ENCODE assay signal across 14 mouse cellular contexts in genomic region chr9:119950434-119950833, GRCm38 (mm10). TPM values are rescaled to one million over a fixed set of nuclear protein-coding genes. Genes with fewer than 3 reads are reported as not detected.
A peak's percentile ranks its signal among the peaks of the same experiment; 100 is the strongest.
DNase-seq lines count a peak whose midpoint lies in the region; ATAC-seq lines count a peak whose summit lies in the region.
"Had no signal": no experiment of that assay in that cellular context is flagged by ENCODE, and none has a peak within 500 bp of the region (broad histone marks: within the 10 kb centered on the region; RNA-seq: fewer than 3 reads in every experiment).

No protein-coding gene starts in this region.

- H3K27me3 ChIP-seq in forebrain, embryonic 15.5 days: no peaks in the 10 kb centered on the region
- no peaks in the 10 kb centered on the region for H3K27me3 ChIP-seq in forebrain, embryonic 10.5 days (ENCODE audit: poor library complexity, severe bottlenecking)
- no peaks in the 10 kb centered on the region for H3K27me3 ChIP-seq in kidney, embryonic 15.5 days
- H3K27me3 ChIP-seq in neural tube, embryonic 11.5 days (ENCODE audit: control insufficient read depth, insufficient read depth, low read length): no peaks in the 10 kb centered on the region
- H3K27me3 ChIP-seq in stomach, embryonic 15.5 days (replicated peaks): no peaks in the 10 kb centered on the region
- no peaks in the 10 kb centered on the region for H3K27me3 ChIP-seq in liver, embryonic 11.5 days (replicated peaks; ENCODE audit: control insufficient read depth, insufficient read depth, low read length)
- H3K27me3 ChIP-seq: midbrain, embryonic 12.5 days had no signal

- no peak for ATAC-seq in forebrain, embryonic 15.5 days (replicated peaks)
- peak; percentile 58; the same call in 1 of the 2 replicates for ATAC-seq in kidney, embryonic 15.5 days (replicated peaks; ENCODE audit: low FRiP score)
- ATAC-seq in neural tube, embryonic 11.5 days (ENCODE audit: insufficient read depth, low FRiP score, low TSS enrichment): no peak
- ATAC-seq in stomach, embryonic 15.5 days (ENCODE audit: insufficient read depth, low FRiP score, low read depth): peak; percentile 36; the same call in 1 of the 2 replicates
- no peak for ATAC-seq in liver, embryonic 11.5 days (replicated peaks; ENCODE audit: low FRiP score)

- no peak overlapping the region for H3K4me3 ChIP-seq in forebrain, embryonic 15.5 days
- no peak overlapping the region for H3K4me3 ChIP-seq in forebrain, embryonic 10.5 days
- no peak overlapping the region for H3K4me3 ChIP-seq in kidney, embryonic 15.5 days (replicated peaks)
- H3K4me3 ChIP-seq in neural tube, embryonic 11.5 days (ENCODE audit: low read depth, low read length): no peak overlapping the region
- no peak overlapping the region for H3K4me3 ChIP-seq in stomach, embryonic 15.5 days (replicated peaks)
- H3K4me3 ChIP-seq in liver, embryonic 11.5 days (ENCODE audit: low read depth, low read length): no peak overlapping the region
- H3K4me3 ChIP-seq: erythroblast, embryonic 14.5 days; midbrain, embryonic 12.5 days had no signal

- H3K27ac ChIP-seq in forebrain, embryonic 15.5 days (replicated peaks): 0 out of 2 replicates have a peak overlapping the region, but pooled peaks have one; percentile 18
- no peak overlapping the region for H3K27ac ChIP-seq in forebrain, embryonic 10.5 days
- no peak overlapping the region for H3K27ac ChIP-seq in kidney, embryonic 15.5 days
- 0 out of 2 replicates have a peak overlapping the region, but pooled peaks have one; percentile 8 for H3K27ac ChIP-seq in neural tube, embryonic 11.5 days (ENCODE audit: low read depth, low read length)
- H3K27ac ChIP-seq in stomach, embryonic 15.5 days: no peak overlapping the region
- H3K27ac ChIP-seq in liver, embryonic 11.5 days (ENCODE audit: low read depth, low read length): no peak overlapping the region
- H3K27ac ChIP-seq: midbrain, embryonic 12.5 days had no signal

- DNase-seq in forebrain, embryonic 10.5 days (ENCODE audit: extremely low spot score, low spot score): no peak
- DNase-seq in kidney, adult 8-10 months: no peak
- DNase-seq in neural tube, embryonic 11.5 days (ENCODE audit: low spot score): no peak
- DNase-seq in neural tube, embryonic 10.5 days (ENCODE audit: extremely low spot score, low spot score): no peak
- DNase-seq in liver, embryonic 11.5 days (ENCODE audit: low spot score): no peak
- DNase-seq: layer of hippocampus, postnatal 36 days; right cerebral cortex, postnatal 4 days had no signal

- WGBS in forebrain, embryonic 15.5 days: 60% methylated on average over 6 of the region's 6 CpGs
- 58% methylated on average over 6 of the region's 6 CpGs for WGBS in forebrain, embryonic 10.5 days
- 26% methylated on average over 6 of the region's 6 CpGs for WGBS in kidney, embryonic 15.5 days
- WGBS in neural tube, embryonic 11.5 days: 60% methylated on average over 6 of the region's 6 CpGs
- 29% methylated on average over 6 of the region's 6 CpGs for WGBS in stomach, embryonic 15.5 days
- 52% methylated on average over 6 of the region's 6 CpGs for WGBS in liver, embryonic 11.5 days

- no peaks in the 10 kb centered on the region for H3K9me3 ChIP-seq in forebrain, embryonic 15.5 days
- H3K9me3 ChIP-seq in forebrain, embryonic 10.5 days: no peaks in the 10 kb centered on the region
- no peaks in the 10 kb centered on the region for H3K9me3 ChIP-seq in kidney, embryonic 15.5 days (replicated peaks)
- no peaks in the 10 kb centered on the region for H3K9me3 ChIP-seq in neural tube, embryonic 11.5 days (ENCODE audit: control insufficient read depth, low read length)
- H3K9me3 ChIP-seq in stomach, embryonic 15.5 days: no peaks in the 10 kb centered on the region
- no peaks in the 10 kb centered on the region for H3K9me3 ChIP-seq in liver, embryonic 11.5 days (ENCODE audit: control insufficient read depth, low read length)
- H3K9me3 ChIP-seq: G1E; midbrain, embryonic 12.5 days had no signal

- no peak overlapping the region for H3K9ac ChIP-seq in forebrain, embryonic 15.5 days (replicated peaks)
- H3K9ac ChIP-seq in kidney, embryonic 15.5 days: no peak overlapping the region
- no peak overlapping the region for H3K9ac ChIP-seq in neural tube, embryonic 11.5 days (ENCODE audit: low read length)
- no peak overlapping the region for H3K9ac ChIP-seq in stomach, embryonic 15.5 days
- H3K9ac ChIP-seq in liver, embryonic 11.5 days (ENCODE audit: low read depth, low read length): no peak overlapping the region
- H3K9ac ChIP-seq: midbrain, embryonic 12.5 days had no signal

- no peak overlapping the region for H3K4me2 ChIP-seq in forebrain, embryonic 15.5 days (replicated peaks)
- H3K4me2 ChIP-seq in kidney, embryonic 15.5 days: no peak overlapping the region
- H3K4me2 ChIP-seq in neural tube, embryonic 11.5 days (ENCODE audit: low read depth): no peak overlapping the region
- no peak overlapping the region for H3K4me2 ChIP-seq in stomach, embryonic 15.5 days
- no peak overlapping the region for H3K4me2 ChIP-seq in liver, embryonic 11.5 days
- H3K4me2 ChIP-seq: midbrain, embryonic 12.5 days had no signal

- peaks cover 9% of the 10 kb centered on the region for H3K4me1 ChIP-seq in forebrain, embryonic 15.5 days
- H3K4me1 ChIP-seq in forebrain, embryonic 10.5 days: no peaks in the 10 kb centered on the region
- peaks cover 12% of the 10 kb centered on the region; the same call in 1 of the 2 replicates for H3K4me1 ChIP-seq in kidney, embryonic 15.5 days
- H3K4me1 ChIP-seq in neural tube, embryonic 11.5 days (ENCODE audit: control insufficient read depth, insufficient read depth, low read length): no peaks in the 10 kb centered on the region
- peaks cover 8% of the 10 kb centered on the region for H3K4me1 ChIP-seq in stomach, embryonic 15.5 days
- no peaks in the 10 kb centered on the region for H3K4me1 ChIP-seq in liver, embryonic 11.5 days (replicated peaks; ENCODE audit: control insufficient read depth, insufficient read depth, low read length)
- H3K4me1 ChIP-seq: midbrain, embryonic 12.5 days had no signal

- H3K36me3 ChIP-seq in forebrain, embryonic 15.5 days: no peaks in the 10 kb centered on the region
- no peaks in the 10 kb centered on the region for H3K36me3 ChIP-seq in forebrain, embryonic 10.5 days (replicated peaks)
- no peaks in the 10 kb centered on the region for H3K36me3 ChIP-seq in kidney, embryonic 15.5 days
- no peaks in the 10 kb centered on the region for H3K36me3 ChIP-seq in neural tube, embryonic 11.5 days (ENCODE audit: control insufficient read depth, insufficient read depth, low read length)
- no peaks in the 10 kb centered on the region for H3K36me3 ChIP-seq in stomach, embryonic 15.5 days
- H3K36me3 ChIP-seq in liver, embryonic 11.5 days (ENCODE audit: control insufficient read depth, insufficient read depth, low read length): no peaks in the 10 kb centered on the region
- H3K36me3 ChIP-seq: G1E; midbrain, embryonic 12.5 days had no signal

RNA-seq across cellular contexts. Expression of gene Ttc21a, which starts 13.0 kb away (rescaled TPM):
- 0.57 and 0.69 TPM in 2 replicates for polyA plus RNA-seq in forebrain, embryonic 15.5 days (2015; fragmentation: Nextera tagmentation; extraction: Ambion mirVana)
- polyA plus RNA-seq in forebrain, embryonic 10.5 days (2016; fragmentation: Nextera tagmentation; extraction: Ambion mirVana): 0.31 and 0.42 TPM in 2 replicates
- polyA plus RNA-seq in kidney, embryonic 15.5 days (2015; fragmentation: Nextera tagmentation; extraction: Ambion mirVana): 0.26 and 0.29 TPM in 2 replicates
- polyA plus RNA-seq in neural tube, embryonic 11.5 days (2014; fragmentation: Nextera tagmentation; extraction: Ambion mirVana): 0.23 and 0.34 TPM in 2 replicates
- 0.06 and 0.14 TPM in 2 replicates for polyA plus RNA-seq in stomach, embryonic 15.5 days (2015; fragmentation: Nextera tagmentation; extraction: Ambion mirVana)
- 0.14 TPM in 1 of 2 replicates, not detected in the other for polyA plus RNA-seq in liver, embryonic 11.5 days (2014; fragmentation: Nextera tagmentation; extraction: Ambion mirVana)
- polyA plus RNA-seq: erythroblast, embryonic 14.5 days; liver, adult 2 months had no signal

RNA-seq across cellular contexts. Expression of gene Gorasp1, which starts 13.1 kb away (rescaled TPM):
- 25.5 and 26.2 TPM in 2 replicates for polyA plus RNA-seq in forebrain, embryonic 15.5 days (2015; fragmentation: Nextera tagmentation; extraction: Ambion mirVana)
- 29.9 and 30.4 TPM in 2 replicates for polyA plus RNA-seq in forebrain, embryonic 10.5 days (2016; fragmentation: Nextera tagmentation; extraction: Ambion mirVana)
- polyA plus RNA-seq in kidney, embryonic 15.5 days (2015; fragmentation: Nextera tagmentation; extraction: Ambion mirVana): 27.7 and 29.7 TPM in 2 replicates
- polyA plus RNA-seq in neural tube, embryonic 11.5 days (2014; fragmentation: Nextera tagmentation; extraction: Ambion mirVana): 20.5 and 23.6 TPM in 2 replicates
- 28.7 and 30.8 TPM in 2 replicates for polyA plus RNA-seq in stomach, embryonic 15.5 days (2015; fragmentation: Nextera tagmentation; extraction: Ambion mirVana)
- polyA plus RNA-seq in liver, embryonic 11.5 days (2014; fragmentation: Nextera tagmentation; extraction: Ambion mirVana): 24.7 and 25.0 TPM in 2 replicates

RNA-seq across cellular contexts. Expression of gene Csrnp1, which starts 34.0 kb away (rescaled TPM):
- 1.6 and 2.0 TPM in 2 replicates for polyA plus RNA-seq in forebrain, embryonic 15.5 days (2015; fragmentation: Nextera tagmentation; extraction: Ambion mirVana)
- polyA plus RNA-seq in forebrain, embryonic 10.5 days (2016; fragmentation: Nextera tagmentation; extraction: Ambion mirVana): 3.3 and 4.2 TPM in 2 replicates
- polyA plus RNA-seq in kidney, embryonic 15.5 days (2015; fragmentation: Nextera tagmentation; extraction: Ambion mirVana): 5.6 and 7.1 TPM in 2 replicates
- polyA plus RNA-seq in neural tube, embryonic 11.5 days (2014; fragmentation: Nextera tagmentation; extraction: Ambion mirVana): 1.3 and 1.6 TPM in 2 replicates
- 5.7 and 6.7 TPM in 2 replicates for polyA plus RNA-seq in stomach, embryonic 15.5 days (2015; fragmentation: Nextera tagmentation; extraction: Ambion mirVana)
- 1.1 and 2.2 TPM in 2 replicates for polyA plus RNA-seq in liver, embryonic 11.5 days (2014; fragmentation: Nextera tagmentation; extraction: Ambion mirVana)

RNA-seq across cellular contexts. Expression of gene Wdr48, which starts 55.8 kb away (rescaled TPM):
- polyA plus RNA-seq in forebrain, embryonic 15.5 days (2015; fragmentation: Nextera tagmentation; extraction: Ambion mirVana): 78.0 and 82.5 TPM in 2 replicates
- polyA plus RNA-seq in forebrain, embryonic 10.5 days (2016; fragmentation: Nextera tagmentation; extraction: Ambion mirVana): 71.6 and 74.4 TPM in 2 replicates
- 51.9 and 53.6 TPM in 2 replicates for polyA plus RNA-seq in kidney, embryonic 15.5 days (2015; fragmentation: Nextera tagmentation; extraction: Ambion mirVana)
- 61.8 and 67.2 TPM in 2 replicates for polyA plus RNA-seq in neural tube, embryonic 11.5 days (2014; fragmentation: Nextera tagmentation; extraction: Ambion mirVana)
- polyA plus RNA-seq in stomach, embryonic 15.5 days (2015; fragmentation: Nextera tagmentation; extraction: Ambion mirVana): 42.3 TPM in 2 replicates
- polyA plus RNA-seq in liver, embryonic 11.5 days (2014; fragmentation: Nextera tagmentation; extraction: Ambion mirVana): 45.6 and 49.2 TPM in 2 replicates

Comparison
In these comparisons a context has a peak if more than half of its experiments do, and no peak if none do; other contexts are left out.
1. H3K27ac ChIP-seq: peak in forebrain, embryonic 15.5 days (single experiment) and neural tube, embryonic 11.5 days (single experiment); none in forebrain, embryonic 10.5 days (single experiment), kidney, embryonic 15.5 days (single experiment), stomach, embryonic 15.5 days (single experiment) and liver, embryonic 11.5 days (single experiment).
2. ATAC-seq: peak in kidney, embryonic 15.5 days (single experiment) and stomach, embryonic 15.5 days (single experiment); none in forebrain, embryonic 15.5 days (single experiment), neural tube, embryonic 11.5 days (single experiment) and liver, embryonic 11.5 days (single experiment).